Mouse (Mus musculus): ENCODE measurements around the gene Ehbp1l1.
"Not testable (repeated sequence)": the region's sequence is repeated elsewhere in the genome, so short reads cannot be mapped to it uniquely, and the experiment has no call there.

Ehbp1l1 gene

DNA sequence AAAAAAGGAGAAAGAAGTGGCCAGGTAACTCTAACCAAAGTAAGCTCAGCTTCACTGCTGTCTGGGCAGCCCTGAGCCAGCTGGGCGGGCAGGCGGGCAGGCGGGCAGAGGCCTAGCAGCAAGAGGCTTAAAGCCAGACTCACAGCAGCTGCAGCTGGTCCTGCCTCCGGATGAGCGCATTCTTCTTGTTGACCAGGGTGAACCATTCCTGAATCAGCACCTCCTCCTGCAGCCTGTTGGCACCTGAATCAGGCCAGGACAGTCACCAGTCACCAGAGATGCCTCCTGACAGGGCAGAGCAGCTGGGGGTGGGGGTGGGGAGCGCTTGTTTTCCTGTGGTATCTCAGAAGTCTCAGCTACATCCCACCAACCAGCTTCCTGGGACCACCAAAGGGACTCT, 16.0 kb downstream of the Ehbp1l1 start:
- DNase-seq (ENCODE audit: low spot score in 2 of 2) = no peak

- DNase-seq (ENCODE audit: low spot score in 2 of 2) = peak in 1 of 2 experiments; percentile 51
Observed at GRCm38 (mm10) chr19:5704801-5705571, 21.1 kb downstream of the Ehbp1l1 start.

GRCm38 (mm10) chr19:5704163-5704800, 21.8 kb downstream of the Ehbp1l1 start, which contains the start of gene Kcnk7:
Gene Kcnk7, plus strand, starts transcription at chr19:5704367.
- peak in 1 of 2 experiments; percentile 41 for DNase-seq (ENCODE audit: low spot score in 2 of 2)

DNA sequence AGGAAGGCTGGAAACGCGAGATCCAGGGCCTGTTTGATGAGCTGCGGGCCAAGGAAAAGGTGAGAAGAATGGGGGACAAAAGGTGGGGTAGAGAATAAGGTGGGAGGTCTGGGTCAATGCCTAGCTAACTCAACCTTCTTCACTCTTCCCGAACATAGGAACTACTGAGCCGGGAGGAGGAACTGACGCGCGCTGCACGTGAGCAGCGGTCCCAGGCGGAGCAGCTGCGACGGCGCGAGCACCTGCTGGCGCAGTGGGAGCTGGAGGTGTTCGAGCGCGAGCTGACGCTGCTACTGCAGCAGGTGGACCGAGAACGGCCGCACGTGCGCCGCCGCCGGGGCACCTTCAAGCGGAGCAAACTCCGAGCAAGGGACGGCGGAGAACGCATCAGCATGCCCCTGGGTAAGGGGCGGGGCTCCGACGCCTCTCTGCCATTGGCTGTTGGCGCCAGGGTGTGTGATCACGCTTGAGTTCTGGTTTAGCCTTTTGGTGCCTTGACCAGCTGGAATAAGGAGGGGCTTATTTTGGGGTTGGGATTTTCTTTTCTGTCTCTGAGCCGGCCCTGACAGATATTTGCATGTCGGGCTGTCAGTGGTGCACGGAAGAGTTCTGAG, 30.2 kb downstream of the Ehbp1l1 start:
- no peak for DNase-seq (ENCODE audit: low spot score in 2 of 2)

DNA sequence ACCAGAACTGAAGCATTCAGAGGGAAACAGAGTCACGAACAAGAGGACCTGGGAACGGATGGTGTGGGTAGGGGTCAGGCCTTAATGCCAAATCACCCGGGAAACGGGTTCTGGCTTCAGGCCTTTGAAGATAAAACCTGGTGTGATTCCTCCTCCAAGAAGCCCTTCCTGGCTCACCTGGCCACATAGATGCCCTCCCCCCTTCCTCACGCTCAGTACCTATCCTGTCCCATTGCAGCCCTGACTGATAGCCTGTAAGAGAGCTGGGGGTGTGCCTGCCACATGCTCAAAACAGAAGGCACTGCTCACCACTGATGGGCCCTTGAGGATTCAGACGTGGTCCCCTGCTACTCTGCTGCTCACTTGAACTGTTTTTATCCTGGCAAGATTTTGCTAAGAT, 32.3 kb downstream of the Ehbp1l1 start:
- no peak for DNase-seq (ENCODE audit: low spot score in 2 of 2)

GRCm38 (mm10) chr19:5692913-5693396, 33.2 kb downstream of the Ehbp1l1 start:
- DNase-seq (ENCODE audit: low spot score in 2 of 2) = no peak

DNA sequence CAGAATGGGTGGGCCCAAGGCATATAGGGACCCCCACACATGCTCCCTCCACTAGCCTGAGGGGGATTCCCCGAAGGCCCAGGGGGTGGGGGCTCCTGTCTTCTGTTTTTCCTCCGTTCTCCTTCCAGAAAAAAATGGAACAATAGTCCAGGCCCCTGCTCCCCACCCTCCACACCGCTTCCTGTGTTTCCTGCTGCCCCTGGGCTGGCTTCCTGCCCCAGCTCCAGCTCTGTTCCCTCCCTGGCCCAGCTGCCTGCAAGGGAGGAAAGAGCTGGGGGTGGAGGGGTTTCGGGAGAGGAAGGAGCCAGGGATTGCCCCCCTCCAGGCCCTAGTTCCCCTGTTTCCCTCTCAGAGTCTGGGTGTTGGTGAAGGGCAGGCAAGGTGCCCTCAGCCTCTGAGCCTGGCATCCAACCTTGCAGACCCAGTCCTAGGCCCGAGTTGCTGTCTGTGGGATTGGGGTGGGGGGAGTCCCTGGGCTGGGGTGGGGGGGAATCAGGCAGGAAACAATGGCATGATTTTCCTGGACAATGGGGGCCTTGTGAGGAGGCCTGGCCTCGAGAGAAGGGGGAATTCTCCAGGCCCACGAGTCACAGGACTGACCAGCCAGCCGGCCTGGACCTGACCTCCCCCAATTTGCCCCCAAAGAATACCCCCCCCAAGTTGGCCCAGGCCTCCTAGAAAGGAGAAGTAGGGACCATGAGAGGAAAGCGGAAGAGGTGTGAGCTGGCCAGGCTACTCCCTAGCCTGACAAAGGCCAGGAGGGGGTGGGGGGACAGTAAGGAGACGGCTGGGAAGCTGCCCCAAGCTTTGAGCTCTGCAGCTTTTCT, 33.8 kb downstream of the Ehbp1l1 start:
- DNase-seq (ENCODE audit: low spot score in 2 of 2) = no peak

DNA sequence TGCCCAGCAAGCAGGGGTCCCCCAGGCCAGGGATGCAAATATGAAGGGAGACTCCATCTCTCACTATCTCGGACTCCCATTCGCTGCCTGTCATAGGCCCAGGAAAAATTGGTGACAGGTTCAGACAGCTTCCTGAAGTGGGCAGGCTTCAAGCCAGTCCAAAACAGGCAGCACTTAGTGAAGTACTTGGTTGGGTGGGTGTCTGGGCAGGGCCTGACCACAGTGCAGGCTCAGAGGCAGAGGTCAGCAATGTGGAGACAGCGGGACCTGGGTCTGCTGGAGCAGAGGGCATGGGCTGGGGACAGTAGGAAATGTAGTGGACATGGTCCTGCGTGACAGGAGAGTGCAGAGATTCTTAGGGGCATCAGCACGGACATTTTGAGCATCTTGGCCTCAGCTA, 34.5 kb downstream of the Ehbp1l1 start:
- DNase-seq (ENCODE audit: low spot score in 2 of 2) = no peak

GRCm38 (mm10) chr19:5690343-5690735, 35.8 kb downstream of the Ehbp1l1 start:
- DNase-seq (ENCODE audit: low spot score in 2 of 2) = no peak

GRCm38 (mm10) chr19:5689565-5690342, 36.4 kb downstream of the Ehbp1l1 start:
- peak; percentile 70 to 77 for DNase-seq (ENCODE audit: low spot score in 2 of 2)

DNA sequence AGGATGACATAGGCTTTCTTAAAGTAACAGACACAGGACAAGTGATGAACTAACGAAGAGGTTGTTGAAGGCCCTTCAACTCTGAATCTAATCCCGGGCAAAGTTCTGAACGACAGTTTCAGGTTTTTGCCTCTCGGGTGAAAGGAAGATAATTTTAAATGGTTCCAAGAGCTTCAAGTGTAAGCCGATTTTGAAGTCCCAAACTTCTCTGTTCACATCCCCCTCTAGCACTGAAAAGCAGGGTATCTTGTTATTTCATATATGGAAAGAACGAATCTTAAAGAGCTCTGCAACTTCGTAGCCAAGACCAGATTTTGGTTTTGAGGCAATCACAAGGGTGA, 37.1 kb downstream of the Ehbp1l1 start:
- DNase-seq (ENCODE audit: low spot score in 2 of 2) = no peak

GRCm38 (mm10) chr19:5688200-5689087, 37.7 kb downstream of the Ehbp1l1 start, which contains the start of the genes Map3k11 and Pcnx3:
Gene Map3k11, plus strand, starts transcription at chr19:5688742.
Gene Pcnx3, minus strand, starts transcription at chr19:5688908.
- peak; percentile 90 to 92 for DNase-seq (ENCODE audit: low spot score in 2 of 2)

DNA sequence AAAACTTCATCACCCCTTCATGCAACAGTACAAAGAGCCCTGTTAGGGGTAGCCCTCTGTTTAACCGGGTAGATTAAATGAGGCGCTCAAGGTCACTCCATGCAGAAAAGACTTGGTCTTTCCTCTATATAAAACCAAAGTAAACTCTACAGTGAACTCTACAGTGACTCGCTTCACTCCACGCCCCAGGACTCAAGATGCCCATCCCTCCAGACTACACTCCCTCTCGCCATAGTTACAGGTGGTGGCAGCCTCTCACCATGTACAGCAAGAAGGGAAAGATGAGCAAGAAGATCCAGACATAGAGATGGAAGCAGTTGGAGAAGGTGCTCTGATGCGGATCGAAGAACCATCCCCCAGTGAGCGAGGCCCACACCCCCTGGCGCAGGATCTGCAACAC, 38.4 kb downstream of the Ehbp1l1 start:
- DNase-seq (ENCODE audit: low spot score in 2 of 2) = no peak

DNA sequence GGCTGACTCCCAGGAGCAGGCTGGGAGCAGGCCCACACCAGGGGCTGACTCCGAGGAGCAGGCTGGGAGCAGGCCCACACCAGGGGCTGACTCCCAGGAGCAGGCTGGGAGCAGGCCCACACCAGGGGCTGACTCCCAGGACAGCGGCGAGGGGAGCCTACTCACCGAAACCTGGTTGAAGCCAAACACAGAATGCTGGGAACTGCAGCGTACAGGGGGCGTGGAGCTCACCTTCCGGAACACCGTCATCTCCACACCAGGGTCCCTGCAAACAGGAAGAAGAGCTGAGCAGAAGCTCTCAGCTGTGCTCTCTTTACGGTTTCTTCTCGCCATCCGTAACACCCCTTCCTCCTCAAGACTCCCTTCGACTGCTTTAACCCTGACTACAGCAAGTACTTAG, 39.2 kb downstream of the Ehbp1l1 start:
- not testable (repeated sequence) for DNase-seq (ENCODE audit: low spot score in 2 of 2)

- no peak for DNase-seq (ENCODE audit: low spot score in 2 of 2)
Observed at GRCm38 (mm10) chr19:5686437-5686836, 39.7 kb downstream of the Ehbp1l1 start.

DNA sequence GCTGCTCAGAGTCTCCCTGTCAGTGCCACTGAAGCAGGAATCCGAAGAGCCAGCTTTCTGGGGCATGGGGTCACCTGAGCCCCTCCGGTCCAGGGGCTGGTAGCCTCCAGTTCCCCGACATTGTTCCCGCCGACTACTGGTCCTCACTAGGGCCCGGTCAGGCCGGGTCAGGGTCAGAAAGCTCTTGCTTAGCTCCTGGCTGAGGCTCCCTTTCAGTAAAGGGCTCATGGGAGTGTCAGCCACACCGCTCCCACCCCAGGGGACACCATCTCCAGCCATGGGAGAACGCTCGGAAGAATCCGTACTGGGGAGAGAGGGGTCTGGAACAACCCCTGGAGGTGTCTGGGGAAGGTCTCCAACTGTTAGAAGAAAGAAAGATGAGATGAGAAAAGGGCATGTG, 40.3 kb downstream of the Ehbp1l1 start:
- no peak for DNase-seq (ENCODE audit: low spot score in 2 of 2)

- DNase-seq (ENCODE audit: low spot score in 2 of 2) = no peak
Observed at GRCm38 (mm10) chr19:5685431-5685830, 40.7 kb downstream of the Ehbp1l1 start.

DNA sequence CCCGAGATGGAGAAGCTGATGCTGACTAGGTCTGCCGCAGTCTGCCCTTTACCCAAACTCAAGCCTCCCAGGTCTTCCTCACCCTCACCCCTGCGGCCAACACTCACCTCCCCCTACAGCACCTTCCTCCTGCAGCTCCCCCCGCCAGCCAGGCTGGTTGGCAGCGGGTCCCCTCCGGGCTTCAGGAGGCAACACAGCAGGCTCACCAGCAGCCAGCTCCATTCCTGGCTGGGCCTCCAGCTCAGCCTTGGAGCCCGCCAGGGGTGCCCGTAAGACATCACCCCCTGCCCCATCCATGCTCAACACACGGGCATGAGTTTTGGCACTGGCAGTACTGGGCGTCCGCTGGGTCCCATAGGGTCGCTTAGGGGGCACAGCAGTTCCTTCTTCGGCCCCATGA, 41.1 kb downstream of the Ehbp1l1 start:
- no peak for DNase-seq (ENCODE audit: low spot score in 2 of 2)

DNA sequence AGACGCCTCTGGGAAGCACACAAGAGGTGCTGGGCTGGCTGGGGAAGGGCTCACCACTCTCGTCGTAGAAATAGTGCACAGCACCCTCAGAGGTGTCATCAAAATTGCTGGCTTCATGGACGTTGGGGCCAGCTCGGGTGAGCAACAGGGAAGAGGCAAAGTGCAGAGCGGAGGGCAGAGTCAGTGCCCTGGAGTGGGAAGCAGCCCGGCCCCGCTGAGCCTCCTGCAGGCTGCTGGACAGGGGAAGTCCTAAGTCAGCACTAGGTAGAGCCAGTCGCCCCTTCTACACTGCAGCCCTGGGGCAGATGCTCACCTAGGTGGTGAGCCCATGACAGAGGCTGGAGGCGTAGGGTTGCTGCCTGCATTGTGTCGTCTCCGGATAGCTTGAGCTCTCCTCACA, 41.9 kb downstream of the Ehbp1l1 start:
- no peak for DNase-seq (ENCODE audit: low spot score in 2 of 2)

DNA sequence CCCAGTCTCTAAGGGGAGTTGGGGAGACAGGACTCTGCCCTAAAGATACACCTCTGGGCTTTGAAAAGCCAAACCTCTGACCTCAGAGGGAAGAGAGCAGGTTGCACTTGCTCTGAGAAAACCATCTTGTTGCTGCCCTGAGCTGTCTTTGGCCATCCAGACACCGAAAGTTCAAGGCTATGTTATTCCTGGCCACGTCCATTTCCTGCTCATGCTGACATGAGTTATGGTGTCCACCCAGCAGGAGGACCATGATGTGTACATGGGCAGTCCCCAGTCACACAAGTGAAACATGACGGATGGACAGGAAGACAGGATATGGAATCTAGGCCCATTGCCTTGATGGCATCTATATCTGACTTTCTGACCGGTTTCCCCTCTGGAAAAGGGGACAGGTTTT, 45.7 kb downstream of the Ehbp1l1 start:
- DNase-seq (ENCODE audit: low spot score in 2 of 2) = no peak
